ENCODE assay signal across 7 mouse cellular contexts in the genomic region with DNA sequence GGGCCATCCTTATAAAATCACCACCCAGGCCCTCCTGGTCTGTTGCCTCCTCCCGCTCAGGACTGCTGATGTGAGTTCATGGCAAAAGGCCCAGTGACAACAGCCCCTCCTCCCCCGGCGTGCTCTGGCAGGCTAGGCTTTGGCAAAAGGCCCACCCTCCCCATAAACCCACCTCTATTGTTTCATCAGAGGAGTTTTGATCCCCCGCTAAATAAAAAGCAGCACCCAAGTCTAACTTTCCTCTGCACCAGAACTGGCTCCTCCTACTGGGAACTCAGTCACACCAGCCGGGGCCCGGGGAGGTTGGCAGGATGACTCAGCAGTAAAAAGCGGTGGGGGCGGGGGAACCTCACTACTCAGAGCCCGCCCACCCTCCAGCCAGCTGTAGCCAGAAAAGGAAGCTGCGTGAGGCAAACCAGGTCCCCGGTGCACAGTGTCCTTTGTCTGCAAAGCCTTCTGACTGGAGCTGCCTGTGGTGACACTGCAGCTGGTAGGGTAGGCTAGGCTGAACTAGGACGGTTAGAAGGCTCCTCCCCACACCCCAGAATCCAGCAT.
DNase-seq lines count a peak whose midpoint lies in the region; ATAC-seq and TF ChIP-seq lines count a peak whose summit lies in the region.

No protein-coding gene starts in this region.

- peak; percentile 83 for DNase-seq in adrenal gland, adult 8-10 months
- DNase-seq in embryonic facial prominence, embryonic 10.5 days (ENCODE audit: low spot score) = peak; percentile 94
- DNase-seq in left cerebral cortex, postnatal 4 days = peak; percentile 87
- DNase-seq in midbrain, embryonic 11.5 days (ENCODE audit: low spot score, missing footprints) = peak; percentile 98
- peak; percentile 77 for DNase-seq in skeletal muscle tissue, adult 2 months (ENCODE audit: low read depth, low spot score)

- peak overlapping the region; percentile 86 for H3K27ac ChIP-seq in embryonic facial prominence, embryonic 10.5 days (replicated peaks)
- H3K27ac ChIP-seq in intestine, postnatal 0 days (ENCODE audit: low read depth, low read length) = peak overlapping the region; percentile 30; the same call in 1 of the 2 replicates
- no peak overlapping the region; the same call in 1 of the 2 replicates for H3K27ac ChIP-seq in midbrain, embryonic 11.5 days (ENCODE audit: low read depth, low read length)

- H3K36me3 ChIP-seq in embryonic facial prominence, embryonic 10.5 days (replicated peaks) = no peaks in the 10 kb centered on the region
- H3K36me3 ChIP-seq in intestine, postnatal 0 days (ENCODE audit: control insufficient read depth, insufficient read depth) = no peaks in the 10 kb centered on the region
- no peaks in the 10 kb centered on the region for H3K36me3 ChIP-seq in midbrain, embryonic 11.5 days (ENCODE audit: control insufficient read depth, insufficient read depth, low read length)

- ATAC-seq in granulocyte monocyte progenitor cell, adult 5-6 weeks (replicated peaks; ENCODE audit: poor library complexity, severe bottlenecking) = peak; percentile 78
- ATAC-seq in intestine, postnatal 0 days = peak; percentile 77
- peak; percentile 97 for ATAC-seq in midbrain, embryonic 11.5 days (ENCODE audit: low FRiP score)

- H3K4me1 ChIP-seq in embryonic facial prominence, embryonic 10.5 days = peaks cover 15% of the 10 kb centered on the region
- 0 out of 2 replicates have a peak, but pooled peaks cover 14% of the 10 kb centered on the region for H3K4me1 ChIP-seq in intestine, postnatal 0 days (replicated peaks; ENCODE audit: control insufficient read depth, insufficient read depth, low read length)
- H3K4me1 ChIP-seq in midbrain, embryonic 11.5 days (ENCODE audit: control insufficient read depth, insufficient read depth, low read length) = peaks cover 5% of the 10 kb centered on the region

- H3K9ac ChIP-seq in intestine, postnatal 0 days (ENCODE audit: low read depth, low read length) = 0 out of 2 replicates have a peak overlapping the region, but pooled peaks have one; percentile 17
- peak overlapping the region; percentile 42 for H3K9ac ChIP-seq in midbrain, embryonic 11.5 days (ENCODE audit: low read length)

- no peaks in the 10 kb centered on the region for H3K27me3 ChIP-seq in embryonic facial prominence, embryonic 10.5 days (replicated peaks; ENCODE audit: low read depth, poor library complexity, severe bottlenecking)
- H3K27me3 ChIP-seq in intestine, postnatal 0 days (replicated peaks; ENCODE audit: control insufficient read depth, insufficient read depth, low read length) = no peaks in the 10 kb centered on the region
- H3K27me3 ChIP-seq in midbrain, embryonic 11.5 days (ENCODE audit: control insufficient read depth, insufficient read depth, low read length) = no peaks in the 10 kb centered on the region

- H3K4me3 ChIP-seq in embryonic facial prominence, embryonic 10.5 days = peak overlapping the region; percentile 60
- peak overlapping the region; percentile 33 for H3K4me3 ChIP-seq in intestine, postnatal 0 days (ENCODE audit: low read depth, low read length)
- H3K4me3 ChIP-seq in midbrain, embryonic 11.5 days (ENCODE audit: low read depth, low read length) = peak overlapping the region; percentile 27

- H3K4me2 ChIP-seq in intestine, postnatal 0 days (replicated peaks; ENCODE audit: low read depth) = peak overlapping the region; percentile 68
- H3K4me2 ChIP-seq in midbrain, embryonic 11.5 days = peak overlapping the region; percentile 56

- under 1% methylated on average over 12 of the region's 12 CpGs for WGBS in embryonic facial prominence, embryonic 10.5 days
- 2% methylated on average over 12 of the region's 12 CpGs for WGBS in intestine, postnatal 0 days
- under 1% methylated on average over 12 of the region's 12 CpGs for WGBS in midbrain, embryonic 11.5 days

- H3K9me3 ChIP-seq in embryonic facial prominence, embryonic 10.5 days = no peaks in the 10 kb centered on the region
- H3K9me3 ChIP-seq in intestine, postnatal 0 days (ENCODE audit: control insufficient read depth) = no peaks in the 10 kb centered on the region
- H3K9me3 ChIP-seq in midbrain, embryonic 11.5 days (ENCODE audit: control insufficient read depth, low read length) = no peaks in the 10 kb centered on the region

- TF ChIP-seq CTCF in intestine, postnatal 0 days (IDR thresholded peaks at IDR 0.05; ENCODE audit: low read depth) = peak; percentile 53

- intact Hi-C loops in left cerebral cortex, postnatal 4 days (cut with DNase I) = loop anchor here (10.0 kb wide), 1 partner anchor 120 kb away; a partner anchor contains a TSS
